Mouse (Mus musculus): ENCODE measurements around the gene Slc9a3r2.

DNA sequence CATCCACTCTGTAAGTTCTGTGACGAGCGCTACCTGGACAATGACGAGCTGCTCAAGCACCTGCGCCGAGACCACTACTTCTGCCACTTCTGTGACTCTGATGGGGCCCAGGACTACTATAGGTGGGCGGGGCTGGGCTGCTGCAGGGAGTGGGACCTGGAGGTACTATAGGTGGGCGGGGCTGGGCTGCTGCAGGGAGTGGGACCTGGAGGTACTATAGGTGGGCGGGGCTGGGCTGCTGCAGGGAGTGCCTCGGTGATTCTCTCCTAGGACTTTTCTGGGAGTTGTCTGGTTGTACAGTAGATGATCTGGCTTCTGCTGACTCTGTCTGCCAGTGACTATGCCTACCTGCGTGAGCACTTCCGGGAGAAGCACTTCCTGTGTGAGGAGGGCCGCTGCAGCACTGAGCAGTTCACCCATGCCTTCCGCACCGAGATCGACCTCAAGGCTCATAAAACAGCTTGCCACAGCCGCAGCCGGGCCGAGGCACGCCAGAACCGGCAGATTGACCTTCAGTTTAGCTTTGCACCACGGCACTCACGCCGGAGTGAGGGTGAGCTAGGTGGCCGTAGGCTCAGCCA lies 27.5 kb upstream of the Slc9a3r2 start:
- TF ChIP-seq CTCF (IDR thresholded peaks at IDR 0.05; ENCODE audit: borderline replicate concordance, extremely low read depth, insufficient read depth, insufficient read length), result no peak
- TF ChIP-seq POLR2A (IDR thresholded peaks at IDR 0.05; ENCODE audit: borderline replicate concordance, extremely low read depth, insufficient read depth, insufficient read length, poor library complexity, severe bottlenecking), result no peak
